Mouse (Mus musculus) lung, embryonic 16.5 days (tissue): ENCODE data around the gene Csnk1g1. TPM values are rescaled to one million over a fixed set of nuclear protein-coding genes. Genes with fewer than 3 reads are reported as not detected.

ENCODE experiments used
- ATAC-seq: fragments of 200-750 bp; cut with Nextera tagmentation; 2 replicates; pipeline ENCODE4 v1.8.0; 2017; ENCODE audit warnings: low read depth, mild to moderate bottlenecking, moderate library complexity
- H3K27ac ChIP-seq: fragments of 300-500 bp; sonication (generic); 2 replicates; pipeline ENCODE4 v1.5.1; 2014; ENCODE audit warnings: mild to moderate bottlenecking, control low read depth, low read length
- H3K27me3 ChIP-seq: fragments of 300-500 bp; sonication (generic); 2 replicates; pipeline ENCODE4 v1.6.1; 2014; ENCODE audit warnings: low read depth, low read length, mixed read lengths; ENCODE audit not compliant: control insufficient read depth, insufficient read depth
- H3K36me3 ChIP-seq: fragments of 300-500 bp; sonication (generic); 2 replicates; pipeline ENCODE4 v1.6.1; 2014; ENCODE audit warnings: low read length; ENCODE audit not compliant: control insufficient read depth, insufficient read depth
- H3K4me1 ChIP-seq: fragments of 300-500 bp; sonication (generic); replicated peaks from 2 replicates; pipeline ENCODE4 v1.6.1; 2014; ENCODE audit warnings: low read length, mixed read lengths; ENCODE audit not compliant: control insufficient read depth, insufficient read depth
- H3K4me2 ChIP-seq: fragments of 300-500 bp; sonication (generic); 2 replicates; pipeline ENCODE4 v1.6.1; 2014; ENCODE audit warnings: low read depth, low read length, control low read depth
- H3K4me3 ChIP-seq: fragments of 300-500 bp; sonication (generic); 2 replicates; pipeline ENCODE4 v1.5.1; 2014; ENCODE audit warnings: mild to moderate bottlenecking, low read length, control low read depth
- H3K9ac ChIP-seq: fragments of 300-500 bp; sonication (generic); 2 replicates; pipeline ENCODE4 v1.6.1; 2014; ENCODE audit warnings: low read length, control low read depth
- H3K9me3 ChIP-seq: fragments of 300-500 bp; sonication (generic); 2 replicates; pipeline ENCODE4 v1.6.1; 2016; ENCODE audit warnings: low read length; ENCODE audit not compliant: control insufficient read depth
- WGBS: fragments of 180-500 bp; shearing (Covaris S2); extraction: QIAGEN DNeasy Blood & Tissue Kit; methylation state at CpG from one replicate; pipeline ENCODE4 v1.1.7; 2014; 5-methylcytosine and 5-hydroxymethylcytosine counted together
- polyA plus RNA-seq: library from polyadenylated mRNA; unstranded; fragments of >200 nt; fragmentation: Nextera tagmentation; extraction: Ambion mirVana; gene quantifications from 2 replicates; pipeline ENCODE4 v1.2.1, GENCODE M21; 2015

Gene Csnk1g1
- polyA plus RNA-seq, 1 experiment from 2014 or later: 16.0 TPM

DNA sequence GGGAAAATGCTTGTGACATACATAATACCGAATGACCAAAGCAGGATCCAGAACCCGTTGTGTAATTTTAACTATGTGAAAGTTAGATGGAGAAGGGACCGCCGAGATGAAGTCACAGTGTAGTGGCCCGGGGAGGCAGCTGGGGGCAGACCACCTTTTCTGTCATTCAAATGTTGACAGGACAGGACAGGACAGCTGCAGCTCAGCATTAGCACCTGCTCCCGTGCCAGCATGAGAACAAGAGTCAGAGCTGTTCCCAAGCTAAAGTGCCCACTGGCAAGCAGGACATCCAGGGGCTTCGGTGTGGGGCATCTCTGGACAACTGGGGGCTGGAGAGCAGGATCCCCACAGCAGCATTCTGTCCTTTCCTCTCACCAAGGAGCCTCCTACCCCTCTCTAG lies 178.3 kb downstream of the Csnk1g1 start:
- H3K27ac ChIP-seq: no peak overlapping the region
- H3K36me3 ChIP-seq: peaks cover 14% of the 10 kb centered on the region
- H3K4me2 ChIP-seq: no peak overlapping the region
- peaks cover 8% of the 10 kb centered on the region for H3K4me1 ChIP-seq
- H3K9ac ChIP-seq: no peak overlapping the region
- no peak overlapping the region for H3K4me3 ChIP-seq
- 91% methylated on average over 7 of the region's 7 CpGs for WGBS
- no peak for ATAC-seq
- H3K9me3 ChIP-seq: no peaks in the 10 kb centered on the region
- H3K27me3 ChIP-seq: no peaks in the 10 kb centered on the region

- H3K27ac ChIP-seq: no peak overlapping the region
- H3K36me3 ChIP-seq: peaks cover 19% of the 10 kb centered on the region
- H3K27me3 ChIP-seq: no peaks in the 10 kb centered on the region
- no peak overlapping the region for H3K4me3 ChIP-seq
- H3K4me2 ChIP-seq: no peak overlapping the region
- ATAC-seq: peak; percentile 15; the same call in 1 of the 2 replicates
- H3K9ac ChIP-seq: no peak overlapping the region
- no peaks in the 10 kb centered on the region for H3K9me3 ChIP-seq
- H3K4me1 ChIP-seq: peaks cover 20% of the 10 kb centered on the region
- 34% methylated on average over 4 of the region's 4 CpGs for WGBS
Observed at GRCm38 (mm10) chr9:66088411-66088810, 179.7 kb downstream of the Csnk1g1 start.

DNA sequence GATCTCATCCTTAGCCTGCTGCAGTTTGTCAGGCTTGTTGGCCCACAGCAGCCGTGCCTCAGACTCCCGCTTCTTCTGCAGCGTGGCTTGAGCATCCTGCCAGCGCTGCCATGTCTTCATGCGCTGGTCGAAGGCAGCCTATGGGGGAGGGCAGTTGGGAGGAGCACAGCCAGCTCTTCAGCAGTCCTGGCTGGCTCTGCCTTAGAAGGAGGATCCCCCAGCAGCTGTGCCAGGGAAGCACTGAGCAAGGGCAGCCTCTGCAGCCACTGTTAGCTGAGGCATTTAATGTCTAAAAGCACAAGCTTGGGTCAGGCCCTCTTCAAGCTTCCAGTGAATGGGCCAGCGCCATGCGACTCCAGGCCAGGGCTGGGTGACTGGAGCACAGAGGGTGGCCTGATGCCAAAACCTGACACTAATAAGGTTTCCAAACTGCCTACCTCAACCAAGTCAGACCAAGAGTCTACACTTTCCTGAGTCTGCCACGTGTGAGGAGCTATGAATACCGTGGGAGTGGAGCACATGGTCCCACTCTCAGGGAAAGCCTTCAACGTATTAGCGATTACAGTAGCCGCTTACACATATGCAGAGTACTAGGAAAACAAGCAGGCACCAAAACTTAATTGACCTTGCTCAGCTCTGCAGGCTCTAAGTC lies 182.0 kb downstream of the Csnk1g1 start:
- H3K27ac ChIP-seq: peak overlapping the region; percentile 65
- 67% methylated on average over 13 of the region's 13 CpGs for WGBS
- no peak overlapping the region for H3K4me2 ChIP-seq
- H3K36me3 ChIP-seq: peaks cover 38% of the 10 kb centered on the region
- ATAC-seq: no peak
- H3K27me3 ChIP-seq: no peaks in the 10 kb centered on the region
- no peaks in the 10 kb centered on the region for H3K9me3 ChIP-seq
- H3K4me1 ChIP-seq: peaks cover 20% of the 10 kb centered on the region
- no peak overlapping the region for H3K4me3 ChIP-seq
- no peak overlapping the region for H3K9ac ChIP-seq

GRCm38 (mm10) chr9:66091327-66092231 lies 182.9 kb downstream of the Csnk1g1 start:
- Histone ChIP-seq H3K4me1 (peaks cover 20% of the 10 kb centered on the region), H3K36me3 (peaks cover 43% of the 10 kb centered on the region), H3K4me2 (no peak overlapping the region), H3K9ac (no peak overlapping the region; the same call in 1 of the 2 replicates), H3K27ac (peak overlapping the region; percentile 65), H3K4me3 (no peak overlapping the region), H3K27me3 (no peaks in the 10 kb centered on the region), H3K9me3 (no peaks in the 10 kb centered on the region)
- 32% methylated on average over 6 of the region's 6 CpGs for WGBS
- peak; percentile 78 for ATAC-seq

GRCm38 (mm10) chr9:66092664-66093063 lies 183.9 kb downstream of the Csnk1g1 start:
- Histone ChIP-seq H3K4me2 (no peak overlapping the region; the same call in 1 of the 2 replicates), H3K4me1 (peaks cover 20% of the 10 kb centered on the region), H3K9ac (no peak overlapping the region; the same call in 1 of the 2 replicates), H3K27me3 (no peaks in the 10 kb centered on the region), H3K36me3 (peaks cover 40% of the 10 kb centered on the region), H3K9me3 (no peaks in the 10 kb centered on the region), H3K4me3 (no peak overlapping the region), H3K27ac (peak overlapping the region; percentile 65)
- peak; percentile 15; the same call in 1 of the 2 replicates for ATAC-seq
- WGBS: 38% methylated on average over 2 of the region's 2 CpGs

Other genes starting within 250 kb of the Csnk1g1 start
- gene Oaz2, start 240.9 kb upstream of the Csnk1g1 start, polyA plus RNA-seq: 455 and 472 TPM in 2 replicates
- 4.5 and 4.7 TPM in 2 replicates for gene Zfp609, start 81.4 kb upstream of the Csnk1g1 start, polyA plus RNA-seq
- 205 and 216 TPM in 2 replicates for gene Pclaf, start 18.7 kb upstream of the Csnk1g1 start, polyA plus RNA-seq
- 33.1 and 33.8 TPM in 2 replicates for gene Trip4, start 130 bp upstream of the Csnk1g1 start, polyA plus RNA-seq
- gene Ppib, start 151.3 kb downstream of the Csnk1g1 start, polyA plus RNA-seq: 678 and 681 TPM in 2 replicates
- 8.6 and 11.2 TPM in 2 replicates for gene Snx22, start 160.8 kb downstream of the Csnk1g1 start, polyA plus RNA-seq
- gene Snx1, start 217.7 kb downstream of the Csnk1g1 start, polyA plus RNA-seq: 123 TPM in 2 replicates
- 139 and 141 TPM in 2 replicates for gene Ciao2a, start 217.7 kb downstream of the Csnk1g1 start, polyA plus RNA-seq
- gene Dapk2, start 249.3 kb downstream of the Csnk1g1 start, polyA plus RNA-seq: 22.8 and 27.3 TPM in 2 replicates